Mouse (Mus musculus) neural tube, embryonic 14.5 days (tissue): ENCODE results near the gene Gm10197. TPM values are rescaled to one million over a fixed set of nuclear protein-coding genes. Genes with fewer than 3 reads are reported as not detected.

ENCODE experiments used
- ATAC-seq: fragments of 200-750 bp; cut with Nextera tagmentation; 2 replicates; pipeline ENCODE4 v1.8.0; 2017; ENCODE audit warnings: low read depth, mild to moderate bottlenecking, moderate TSS enrichment, moderate library complexity
- H3K27ac ChIP-seq: fragments of 300-500 bp; sonication (generic); 2 replicates; pipeline ENCODE4 v1.5.1; 2014; ENCODE audit warnings: low read depth, mild to moderate bottlenecking, control low read depth, low read length, moderate library complexity, mixed read lengths
- H3K27me3 ChIP-seq: fragments of 300-500 bp; sonication (generic); 2 replicates; pipeline ENCODE4 v1.6.1; 2014; ENCODE audit warnings: low read length; ENCODE audit not compliant: control insufficient read depth, insufficient read depth
- H3K36me3 ChIP-seq: fragments of 300-500 bp; sonication (generic); 2 replicates; pipeline ENCODE4 v1.6.1; 2014; ENCODE audit warnings: low read length, mixed read lengths; ENCODE audit not compliant: control insufficient read depth, insufficient read depth
- H3K4me1 ChIP-seq: fragments of 300-500 bp; sonication (generic); 2 replicates; pipeline ENCODE4 v1.6.1; 2014; ENCODE audit warnings: low read length; ENCODE audit not compliant: control insufficient read depth, insufficient read depth
- H3K4me2 ChIP-seq: fragments of 300-500 bp; sonication (generic); 2 replicates; pipeline ENCODE4 v1.6.1; 2014; ENCODE audit warnings: mild to moderate bottlenecking, low read depth, low read length, control low read depth
- H3K4me3 ChIP-seq: fragments of 300-500 bp; sonication (generic); 2 replicates; pipeline ENCODE4 v1.5.1; 2014; ENCODE audit warnings: low read depth, low read length, control low read depth, mixed read lengths
- H3K9ac ChIP-seq: fragments of 300-500 bp; sonication (generic); replicated peaks from 2 replicates; pipeline ENCODE4 v1.6.1; 2014; ENCODE audit warnings: low read depth, mild to moderate bottlenecking, control low read depth, low read length, mixed read lengths
- H3K9me3 ChIP-seq: fragments of 300-500 bp; sonication (generic); 2 replicates; pipeline ENCODE4 v1.6.1; 2016; ENCODE audit warnings: low read length; ENCODE audit not compliant: control insufficient read depth
- WGBS: fragments of 180-500 bp; shearing (Covaris S2); extraction: QIAGEN DNeasy Blood & Tissue Kit; methylation state at CpG from one replicate; pipeline ENCODE4 v1.1.7; 2014; 5-methylcytosine and 5-hydroxymethylcytosine counted together
- polyA plus RNA-seq: library from polyadenylated mRNA; unstranded; fragments of >200 nt; fragmentation: Nextera tagmentation; extraction: Ambion mirVana; gene quantifications from 2 replicates; pipeline ENCODE4 v1.2.1, GENCODE M21; 2014

Gm10197 gene
- polyA plus RNA-seq, 1 experiment from 2014 or later: 8.7 TPM

- H3K27ac ChIP-seq: no peak overlapping the region
- no peaks in the 10 kb centered on the region for H3K4me1 ChIP-seq
- H3K9ac ChIP-seq: no peak overlapping the region
- H3K36me3 ChIP-seq: no peaks in the 10 kb centered on the region
- H3K4me2 ChIP-seq: no peak overlapping the region
- 91% methylated on average over 8 of the region's 8 CpGs for WGBS
- no peaks in the 10 kb centered on the region; the same call in 1 of the 2 replicates for H3K9me3 ChIP-seq
- no peak for ATAC-seq
- no peak overlapping the region for H3K4me3 ChIP-seq
- no peaks in the 10 kb centered on the region for H3K27me3 ChIP-seq
Measured at GRCm38 (mm10) chr19:53408398-53408797, 36.8 kb upstream of the Gm10197 start.

- H3K36me3 ChIP-seq: no peaks in the 10 kb centered on the region
- no peaks in the 10 kb centered on the region for H3K4me1 ChIP-seq
- H3K9me3 ChIP-seq: no peaks in the 10 kb centered on the region; the same call in 1 of the 2 replicates
- WGBS: 79% methylated on average over 2 of the region's 2 CpGs
- no peak overlapping the region for H3K4me2 ChIP-seq
- no peak overlapping the region for H3K27ac ChIP-seq
- no peak overlapping the region for H3K4me3 ChIP-seq
- no peak overlapping the region for H3K9ac ChIP-seq
- ATAC-seq: no peak
- no peaks in the 10 kb centered on the region for H3K27me3 ChIP-seq
Measured at GRCm38 (mm10) chr19:53407350-53407749, 35.8 kb upstream of the Gm10197 start.

- ATAC-seq: no peak
- Histone ChIP-seq H3K9me3 (no peaks in the 10 kb centered on the region; the same call in 1 of the 2 replicates), H3K27ac (no peak overlapping the region), H3K4me1 (no peaks in the 10 kb centered on the region), H3K9ac (no peak overlapping the region), H3K4me3 (no peak overlapping the region), H3K4me2 (no peak overlapping the region), H3K27me3 (no peaks in the 10 kb centered on the region), H3K36me3 (no peaks in the 10 kb centered on the region)
- 75% methylated on average over 2 of the region's 2 CpGs for WGBS
Measured at GRCm38 (mm10) chr19:53405810-53406209, 34.2 kb upstream of the Gm10197 start.

- Histone ChIP-seq H3K9ac (no peak overlapping the region), H3K4me3 (no peak overlapping the region), H3K27ac (no peak overlapping the region), H3K4me2 (no peak overlapping the region), H3K9me3 (no peaks in the 10 kb centered on the region; the same call in 1 of the 2 replicates), H3K4me1 (no peaks in the 10 kb centered on the region), H3K36me3 (no peaks in the 10 kb centered on the region), H3K27me3 (no peaks in the 10 kb centered on the region)
- 71% methylated on average over 18 of the region's 18 CpGs for WGBS
- ATAC-seq: no peak
Measured at GRCm38 (mm10) chr19:53404837-53405356, 33.3 kb upstream of the Gm10197 start.

- Histone ChIP-seq H3K9me3 (no peaks in the 10 kb centered on the region; the same call in 1 of the 2 replicates), H3K9ac (no peak overlapping the region)
Measured at GRCm38 (mm10) chr19:53404219-53404836, 32.8 kb upstream of the Gm10197 start.

GRCm38 (mm10) chr19:53402741-53403432, 31.3 kb upstream of the Gm10197 start:
- H3K36me3 ChIP-seq: no peaks in the 10 kb centered on the region
- ATAC-seq: no peak
- no peaks in the 10 kb centered on the region; the same call in 1 of the 2 replicates for H3K9me3 ChIP-seq
- no peaks in the 10 kb centered on the region for H3K4me1 ChIP-seq
- H3K4me3 ChIP-seq: no peak overlapping the region
- 52% methylated on average over 11 of the region's 12 CpGs for WGBS
- H3K9ac ChIP-seq: no peak overlapping the region
- H3K27ac ChIP-seq: no peak overlapping the region
- no peak overlapping the region for H3K4me2 ChIP-seq
- no peaks in the 10 kb centered on the region for H3K27me3 ChIP-seq

More at GRCm38 (mm10) chr19:53404219-53404836, 32.8 kb upstream of the Gm10197 start:
- Histone ChIP-seq H3K27ac (no peak overlapping the region), H3K4me2 (no peak overlapping the region), H3K4me3 (no peak overlapping the region), H3K36me3 (no peaks in the 10 kb centered on the region), H3K4me1 (no peaks in the 10 kb centered on the region), H3K27me3 (no peaks in the 10 kb centered on the region)
- 92% methylated on average over 10 of the region's 10 CpGs for WGBS
- ATAC-seq: no peak

GRCm38 (mm10) chr19:53400332-53401110, 29.0 kb upstream of the Gm10197 start:
- no peak overlapping the region for H3K9ac ChIP-seq

GRCm38 (mm10) chr19:53399213-53399612, 27.6 kb upstream of the Gm10197 start:
- Histone ChIP-seq H3K9me3 (no peaks in the 10 kb centered on the region; the same call in 1 of the 2 replicates), H3K4me3 (no peak overlapping the region), H3K4me2 (no peak overlapping the region), H3K27ac (no peak overlapping the region), H3K36me3 (no peaks in the 10 kb centered on the region), H3K4me1 (no peaks in the 10 kb centered on the region), H3K27me3 (no peaks in the 10 kb centered on the region), H3K9ac (no peak overlapping the region)
- no peak for ATAC-seq
- WGBS: 82% methylated on average over 4 of the region's 4 CpGs

More at GRCm38 (mm10) chr19:53400332-53401110, 29.0 kb upstream of the Gm10197 start:
- no peaks in the 10 kb centered on the region; the same call in 1 of the 2 replicates for H3K9me3 ChIP-seq
- no peaks in the 10 kb centered on the region for H3K27me3 ChIP-seq
- H3K4me2 ChIP-seq: no peak overlapping the region
- no peak overlapping the region for H3K27ac ChIP-seq
- H3K4me3 ChIP-seq: no peak overlapping the region
- H3K36me3 ChIP-seq: no peaks in the 10 kb centered on the region
- H3K4me1 ChIP-seq: no peaks in the 10 kb centered on the region
- ATAC-seq: no peak
- whole genome bisulfite sequencing: 88% methylated on average over 16 of the region's 16 CpGs
